Mouse (Mus musculus): Measurements from ENCODE around the gene Barhl1.

DNA sequence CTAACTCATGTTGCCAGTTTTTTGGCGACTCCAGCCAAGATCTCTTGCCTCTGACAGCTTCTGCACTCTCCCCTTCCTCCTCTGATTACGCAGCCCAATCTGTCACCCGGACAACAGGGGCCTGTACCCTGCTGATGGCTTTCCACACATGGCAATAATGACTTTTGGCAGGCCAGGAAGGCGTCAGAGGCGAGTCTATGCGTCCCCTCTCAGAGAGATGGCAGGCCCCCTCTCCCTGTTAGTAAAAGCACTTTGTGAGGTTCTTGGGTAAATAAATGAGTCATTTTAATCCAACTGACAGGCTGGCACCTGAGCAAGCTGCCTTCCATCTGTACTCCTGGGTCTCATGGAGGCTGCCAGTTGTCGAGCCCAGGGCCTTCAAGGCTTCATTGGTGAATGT lies 49.0 kb downstream of the Barhl1 start:
- TF ChIP-seq CTCF (IDR thresholded peaks at IDR 0.05 in 2 of 3, conservative IDR thresholded peaks at IDR 0.05 in 1 of 3; ENCODE audit: control insufficient read depth in 1 of 3, insufficient read depth in 1 of 3, low read depth in 2 of 3, low read length in 3 of 3, poor library complexity in 1 of 3, severe bottlenecking in 1 of 3) (no peak), USF1 (IDR thresholded peaks at IDR 0.05; ENCODE audit: low read depth, low read length) (no peak), EP300 (IDR thresholded peaks at IDR 0.05; ENCODE audit: low read depth in 1 of 2, low read length in 2 of 2) (no peak), TAL1 (IDR thresholded peaks at IDR 0.05; ENCODE audit: low read length) (no peak), TCF12 (IDR thresholded peaks at IDR 0.05; ENCODE audit: low read depth, low read length) (no peak), CHD2 (IDR thresholded peaks at IDR 0.05; ENCODE audit: low read length) (no peak), ZC3H11A (IDR thresholded peaks at IDR 0.05; ENCODE audit: low read depth, low read length) (no peak), GATA1 (IDR thresholded peaks at IDR 0.05; ENCODE audit: low read depth, low read length) (no peak), POLR2A (IDR thresholded peaks at IDR 0.05; ENCODE audit: control insufficient read depth in 1 of 2, insufficient read depth in 1 of 2, low read depth in 1 of 2, low read length in 2 of 2, poor library complexity in 1 of 2) (no peak), MAX (IDR thresholded peaks at IDR 0.05; ENCODE audit: low read length) (no peak)
